Mouse (Mus musculus) liver, adult 2 months (tissue): ENCODE measurements around the gene Ctnnd1.

ENCODE experiments used
- CTCF ChIP-seq: fragments of 200-500 bp; IDR thresholded peaks from 2 replicates; pipeline ENCODE4 v1.5.1; 2011; ENCODE audit warnings: low read depth, low read length, control low read depth
- POLR2A ChIP-seq: fragments of 200-500 bp; IDR thresholded peaks from 2 replicates; pipeline ENCODE4 v1.6.1; 2011; ENCODE audit warnings: low read length, control low read depth; ENCODE audit not compliant: insufficient read depth; ENCODE audit errors: extremely low read depth

GRCm38 (mm10) chr2:84648369-84648768, 2.2 kb downstream of the Ctnnd1 start:
- no peak for TF ChIP-seq CTCF
- TF ChIP-seq POLR2A: no peak
